Mouse (Mus musculus) layer of hippocampus, adult 2 months (tissue): ENCODE results near the gene Msi2. TPM values are rescaled to one million over a fixed set of nuclear protein-coding genes. Genes with fewer than 3 reads are reported as not detected.
A peak's percentile ranks its signal among the peaks of the same experiment; 100 is the strongest.

ENCODE experiments used
- DNase-seq, 2 experiments: peaks; one replicate each; pipeline ENCODE4 v3.0.0; 2022; ENCODE audit warnings: low spot score in 2 of 2
- H3K27ac ChIP-seq: fragments of 200-600 bp; 2 replicates; pipeline ENCODE4 v1.8.1; 2022
- H3K4me3 ChIP-seq: fragments of 200-600 bp; 2 replicates; pipeline ENCODE4 v1.8.1; 2022; ENCODE audit warnings: mild to moderate bottlenecking
- CTCF ChIP-seq: fragments of 200-600 bp; conservative IDR thresholded peaks from 2 replicates; pipeline ENCODE4 v1.8.1; 2022; ENCODE audit warnings: antibody characterized with exemption, mild to moderate bottlenecking, moderate library complexity
- total RNA-seq, 2 experiments: library from RNA; stranded (reverse); gene quantifications; 2 replicates each; pipeline ENCODE4 v1.2.3; 2021

Gene Msi2
- total RNA-seq, 2 experiments from 2014 or later, result 103 to 114 TPM

DNA sequence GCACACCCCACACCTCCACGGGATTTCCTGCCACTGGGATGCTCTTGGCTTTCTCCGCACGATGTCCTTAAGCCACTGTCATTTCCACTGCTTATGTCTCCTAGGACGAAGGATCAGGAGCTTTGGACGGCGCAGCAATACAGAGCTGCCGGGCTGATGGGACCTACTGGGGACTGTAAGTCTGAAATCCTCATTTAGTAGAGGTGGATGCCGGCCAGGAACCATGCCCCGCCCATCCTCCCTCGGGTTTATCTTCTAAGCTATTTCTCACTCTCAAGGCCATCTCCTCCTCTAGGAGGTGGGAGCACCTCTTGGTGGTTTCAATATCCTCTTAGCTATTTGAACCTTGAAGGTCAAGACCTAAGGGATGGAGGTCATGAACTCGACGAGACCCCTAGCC lies 362.3 kb downstream of the Msi2 start:
- DNase-seq, result no peak
- Histone ChIP-seq H3K4me3 (no peak overlapping the region), H3K27ac (peak overlapping the region; percentile 78)
- no peak for TF ChIP-seq CTCF

- Histone ChIP-seq H3K27ac (no peak overlapping the region), H3K4me3 (no peak overlapping the region)
- DNase-seq, result no peak
- no peak for TF ChIP-seq CTCF
Measured at GRCm38 (mm10) chr11:88354771-88355170, 363.5 kb downstream of the Msi2 start.

DNA sequence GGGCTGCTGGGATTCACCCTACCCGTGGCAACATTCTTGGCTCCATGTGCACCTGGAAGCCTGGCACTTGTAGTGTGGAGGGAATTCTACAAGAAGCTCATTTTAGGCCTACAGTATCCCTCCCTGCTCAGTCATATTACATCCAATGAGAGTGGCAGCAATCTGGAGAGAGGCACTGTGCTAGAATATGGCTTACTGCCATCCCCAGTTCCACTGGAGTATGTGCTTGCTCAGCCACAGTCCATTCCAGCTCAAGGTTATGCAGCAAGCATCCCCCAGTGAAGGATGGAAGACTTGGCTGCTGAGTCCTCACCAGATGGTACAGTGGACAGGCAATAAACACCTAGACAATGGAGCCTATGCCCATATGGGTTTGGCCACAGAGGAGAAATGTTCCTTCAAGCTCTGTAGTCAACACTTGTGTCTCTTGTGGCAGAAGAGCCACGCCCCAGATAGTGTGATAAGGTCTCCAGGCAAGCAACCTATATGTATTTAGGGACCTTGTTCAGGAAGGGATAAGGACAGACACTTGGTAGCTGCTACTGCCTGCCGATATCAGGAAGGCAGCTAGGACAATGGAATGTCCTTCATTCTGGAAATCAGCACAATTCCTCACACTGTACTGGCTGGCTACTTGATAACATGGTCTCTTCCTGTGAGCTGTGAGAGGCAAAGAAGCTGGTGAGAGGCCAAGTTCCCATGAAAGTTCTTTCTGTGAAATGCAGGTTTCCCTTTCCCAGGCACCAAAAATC lies 366.4 kb downstream of the Msi2 start:
- Histone ChIP-seq H3K4me3 (no peak overlapping the region), H3K27ac (peak overlapping the region; percentile 7; the same call in 1 of the 2 replicates)
- TF ChIP-seq CTCF, result no peak
- no peak for DNase-seq

- DNase-seq, result no peak
- Histone ChIP-seq H3K4me3 (peak overlapping the region; percentile 34), H3K27ac (peak overlapping the region; percentile 25; the same call in 1 of the 2 replicates)
- TF ChIP-seq CTCF, result no peak
Measured at GRCm38 (mm10) chr11:88348690-88349089, 369.6 kb downstream of the Msi2 start.

GRCm38 (mm10) chr11:88348056-88348455 lies 370.3 kb downstream of the Msi2 start:
- Histone ChIP-seq H3K27ac (peak overlapping the region; percentile 25; the same call in 1 of the 2 replicates), H3K4me3 (no peak overlapping the region)
- DNase-seq, result no peak
- no peak for TF ChIP-seq CTCF

DNA sequence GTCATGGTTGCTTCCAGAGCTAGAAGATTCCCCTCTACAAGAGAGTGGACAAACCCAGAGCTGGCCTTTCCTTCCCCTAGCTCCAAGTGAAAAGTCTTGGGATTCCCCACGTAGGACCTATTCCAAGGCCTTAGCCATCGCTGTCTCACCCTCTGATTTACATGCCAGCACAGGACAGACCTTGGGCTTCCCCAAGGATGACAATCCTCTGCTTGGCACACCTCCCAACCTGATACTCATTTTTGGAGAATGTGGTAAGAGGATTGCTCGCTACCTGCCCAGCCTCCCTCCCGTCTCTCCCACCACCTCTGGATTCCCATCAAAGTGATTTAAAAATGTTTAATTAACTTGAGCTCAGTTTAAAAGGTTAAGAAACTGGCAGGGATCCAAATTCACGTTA lies 372.2 kb downstream of the Msi2 start:
- H3K4me3 ChIP-seq, result no peak overlapping the region
- no peak overlapping the region for H3K27ac ChIP-seq
- TF ChIP-seq CTCF, result no peak
- DNase-seq, result no peak

- DNase-seq, result no peak
- Histone ChIP-seq H3K4me3 (no peak overlapping the region), H3K27ac (no peak overlapping the region)
- TF ChIP-seq CTCF, result no peak
Measured at GRCm38 (mm10) chr11:88337926-88338325, 380.4 kb downstream of the Msi2 start.

GRCm38 (mm10) chr11:88334893-88335292 lies 383.4 kb downstream of the Msi2 start:
- no peak overlapping the region for H3K27ac ChIP-seq
- no peak for TF ChIP-seq CTCF
- H3K4me3 ChIP-seq, result no peak overlapping the region
- DNase-seq, result no peak

- TF ChIP-seq CTCF, result no peak
- H3K4me3 ChIP-seq, result no peak overlapping the region
Measured at GRCm38 (mm10) chr11:88332309-88332934, 385.9 kb downstream of the Msi2 start.

GRCm38 (mm10) chr11:88331722-88332121 lies 386.6 kb downstream of the Msi2 start:
- TF ChIP-seq CTCF, result no peak
- no peak overlapping the region for H3K4me3 ChIP-seq
- DNase-seq, result no peak
- no peak overlapping the region for H3K27ac ChIP-seq

More at GRCm38 (mm10) chr11:88332309-88332934, 385.9 kb downstream of the Msi2 start:
- no peak for DNase-seq
- H3K27ac ChIP-seq, result no peak overlapping the region

- H3K4me3 ChIP-seq, result no peak overlapping the region
- no peak for TF ChIP-seq CTCF
- H3K27ac ChIP-seq, result no peak overlapping the region
- DNase-seq, result peak; percentile 15 to 22
Measured at GRCm38 (mm10) chr11:88330799-88331198, 387.5 kb downstream of the Msi2 start.

GRCm38 (mm10) chr11:88328813-88329595 lies 389.3 kb downstream of the Msi2 start:
- Histone ChIP-seq H3K4me3 (no peak overlapping the region), H3K27ac (no peak overlapping the region)
- no peak for DNase-seq
- TF ChIP-seq CTCF, result no peak

DNA sequence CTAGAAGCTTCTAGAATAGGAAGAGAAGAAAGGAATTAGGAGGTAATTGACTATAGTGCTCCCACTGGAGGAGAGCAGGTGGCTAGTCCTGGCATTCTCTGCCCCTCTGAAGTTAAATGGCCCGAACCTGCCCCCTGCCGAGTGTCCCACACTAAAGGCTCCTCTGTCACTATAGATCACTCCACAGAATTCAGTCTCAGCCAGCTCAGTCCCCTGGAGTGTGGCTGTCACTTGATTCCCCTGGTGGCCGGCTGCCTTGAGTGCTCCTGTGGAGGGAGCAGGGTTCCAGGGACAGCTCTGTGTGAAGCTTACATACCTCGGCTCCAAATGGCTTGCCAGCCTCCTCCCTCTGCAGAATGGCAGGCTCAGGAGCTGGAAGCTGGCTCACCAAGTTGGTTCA lies 391.3 kb downstream of the Msi2 start:
- no peak overlapping the region for H3K27ac ChIP-seq
- TF ChIP-seq CTCF, result 0 out of 2 replicates have a peak, but pooled peaks have one; percentile 5
- no peak for DNase-seq
- H3K4me3 ChIP-seq, result no peak overlapping the region
